Mouse (Mus musculus): ENCODE measurements around the gene Elmsan1. TPM values are rescaled to one million over a fixed set of nuclear protein-coding genes. Genes with fewer than 3 reads are reported as not detected.
"Not testable (repeated sequence)": the region's sequence is repeated elsewhere in the genome, so short reads cannot be mapped to it uniquely, and the experiment has no call there.

Elmsan1 gene
- polyA plus RNA-seq, 1 experiment from 2014 or later, result 9.0 TPM

DNA sequence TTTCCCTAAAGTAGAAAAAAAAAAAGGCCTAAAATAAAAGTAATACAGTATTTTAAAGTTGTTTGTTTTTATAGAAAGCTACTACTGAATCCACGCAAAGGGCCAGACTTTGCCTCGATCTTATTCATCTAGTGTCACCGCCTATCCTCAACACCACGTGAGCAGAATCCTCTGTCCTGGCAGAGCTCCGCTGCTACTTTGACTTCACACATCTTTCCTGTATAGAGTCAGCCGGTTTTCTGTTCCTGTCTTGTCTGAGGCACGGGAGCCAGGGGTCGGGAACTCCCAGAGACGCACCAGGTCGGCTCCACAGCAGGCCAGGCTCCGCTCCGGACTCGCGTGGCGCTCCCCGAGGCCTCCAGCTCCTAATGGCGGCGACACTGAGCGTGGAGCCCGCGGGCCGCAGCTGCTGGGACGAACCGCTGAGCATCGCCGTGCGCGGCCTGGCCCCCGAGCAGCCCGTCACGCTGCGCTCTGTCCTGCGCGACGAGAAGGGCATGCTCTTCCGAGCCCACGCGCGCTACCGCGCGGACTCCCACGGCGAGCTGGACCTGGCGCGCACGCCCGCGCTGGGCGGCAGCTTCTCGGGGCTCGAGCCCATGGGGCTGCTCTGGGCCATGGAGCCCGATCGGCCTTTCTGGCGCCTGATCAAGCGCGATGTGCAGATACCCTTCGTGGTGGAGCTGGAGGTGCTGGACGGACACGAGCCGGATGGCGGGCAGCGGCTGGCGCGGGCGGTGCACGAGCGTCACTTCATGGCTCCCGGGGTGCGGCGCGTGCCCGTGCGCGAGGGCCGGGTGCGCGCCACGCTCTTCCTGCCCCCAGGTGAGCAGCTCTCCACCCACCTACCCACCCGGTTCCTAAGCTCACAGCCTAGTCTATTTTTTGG, 117.8 kb downstream of the Elmsan1 start, which contains the start of gene Acot6:
Gene Acot6, plus strand, starts transcription at position 51 of the 889 bp plus-strand sequence.
- H3K27me3 ChIP-seq, H3K27ac ChIP-seq, H3K36me3 ChIP-seq, H3K4me1 ChIP-seq, H3K9me3 ChIP-seq: not testable (repeated sequence)
- H3K4me2 ChIP-seq (replicated peaks), result peak within 1 kb of the TSS; percentile 71
- 0 out of 2 replicates have a peak, but pooled peaks have one; percentile 35 for ATAC-seq (ENCODE audit: insufficient number of reproducible peaks, insufficient read depth, low FRiP score, low TSS enrichment)
- peak within 1 kb of the TSS; percentile 55 for H3K4me3 ChIP-seq
- peak within 1 kb of the TSS; percentile 68 for H3K9ac ChIP-seq
- WGBS, result under 1% methylated on average over 78 of the region's 80 CpGs

DNA sequence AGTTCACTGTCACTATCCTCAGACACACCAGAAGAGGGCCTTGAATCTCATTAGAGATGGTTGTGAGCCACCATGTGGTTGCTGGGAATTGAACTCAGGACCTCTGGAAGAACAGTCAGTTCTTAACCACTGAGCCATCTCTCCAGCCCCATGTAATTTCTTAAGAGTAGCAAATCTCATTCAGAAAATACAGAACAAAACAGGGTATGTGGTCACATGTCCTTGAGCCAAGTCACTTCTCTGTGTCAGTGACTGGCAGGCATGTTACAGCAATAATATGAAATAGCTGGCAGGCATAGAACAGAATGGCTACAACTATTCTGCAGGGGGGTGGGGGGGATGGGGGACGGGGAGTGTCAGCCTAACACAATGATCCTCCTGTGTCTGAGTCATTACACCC, 118.6 kb downstream of the Elmsan1 start:
- WGBS, result 47% methylated on average over 1 of the region's 1 CpGs
- peak overlapping the region; percentile 55; the same call in 1 of the 2 replicates for H3K4me3 ChIP-seq
- H3K36me3 ChIP-seq, result no peaks in the 10 kb centered on the region
- peak overlapping the region; percentile 71 for H3K4me2 ChIP-seq (replicated peaks)
- H3K9me3 ChIP-seq, result peaks cover 4% of the 10 kb centered on the region; the same call in 1 of the 2 replicates
- no peak overlapping the region for H3K9ac ChIP-seq
- no peak overlapping the region for H3K27ac ChIP-seq
- no peaks in the 10 kb centered on the region for H3K4me1 ChIP-seq
- no peak for ATAC-seq (ENCODE audit: insufficient number of reproducible peaks, insufficient read depth, low FRiP score, low TSS enrichment)
- no peaks in the 10 kb centered on the region for H3K27me3 ChIP-seq

DNA sequence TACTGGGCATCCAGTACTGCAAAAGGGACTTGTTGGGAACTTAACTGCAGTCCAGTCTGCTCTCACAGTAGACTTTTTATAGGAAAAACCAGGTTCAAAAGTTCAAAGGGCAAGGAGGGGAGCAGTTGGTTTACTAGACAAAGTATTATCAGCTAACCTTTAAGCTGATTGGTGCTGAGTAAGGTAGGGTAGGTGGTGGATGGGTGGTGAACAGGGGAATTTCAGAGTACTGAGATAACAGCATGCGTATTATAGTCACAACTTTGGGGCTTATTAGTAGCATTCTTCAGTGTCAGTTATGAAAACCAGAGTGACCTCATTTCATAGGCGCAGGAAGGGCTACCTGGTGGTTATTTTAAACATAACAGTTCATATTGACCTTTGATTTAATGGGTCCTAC, 119.1 kb downstream of the Elmsan1 start:
- no peak for ATAC-seq (ENCODE audit: insufficient number of reproducible peaks, insufficient read depth, low FRiP score, low TSS enrichment)
- H3K9me3 ChIP-seq, result peaks cover 4% of the 10 kb centered on the region; the same call in 1 of the 2 replicates
- H3K4me3 ChIP-seq, result no peak overlapping the region
- H3K4me2 ChIP-seq (replicated peaks), result no peak overlapping the region
- H3K27ac ChIP-seq, result no peak overlapping the region
- no peaks in the 10 kb centered on the region for H3K36me3 ChIP-seq
- WGBS, result 93% methylated on average over 2 of the region's 2 CpGs
- no peak overlapping the region for H3K9ac ChIP-seq
- H3K27me3 ChIP-seq, result no peaks in the 10 kb centered on the region
- no peaks in the 10 kb centered on the region for H3K4me1 ChIP-seq

Other genes with a start within 250 kb of the Elmsan1 start
- gene Heatr4, start 234.0 kb downstream of the Elmsan1 start, polyA plus RNA-seq (2016; fragmentation: Nextera tagmentation; extraction: Ambion mirVana), result not detected in 2 replicates
- 19.3 and 20.8 TPM in 2 replicates for gene Acot2, start 231.0 kb downstream of the Elmsan1 start, polyA plus RNA-seq (2016; fragmentation: Nextera tagmentation; extraction: Ambion mirVana)
- 37.2 and 39.7 TPM in 2 replicates for gene Acot1, start 209.4 kb downstream of the Elmsan1 start, polyA plus RNA-seq (2016; fragmentation: Nextera tagmentation; extraction: Ambion mirVana)
- 0.36 and 0.75 TPM in 2 replicates for gene Acot4, start 180.5 kb downstream of the Elmsan1 start, polyA plus RNA-seq (2016; fragmentation: Nextera tagmentation; extraction: Ambion mirVana)
- gene Gm49366, start 179.9 kb downstream of the Elmsan1 start, polyA plus RNA-seq (2016; fragmentation: Nextera tagmentation; extraction: Ambion mirVana), result not detected in 2 replicates
- 0.38 and 0.49 TPM in 2 replicates for gene Acot3, start 166.7 kb downstream of the Elmsan1 start, polyA plus RNA-seq (2016; fragmentation: Nextera tagmentation; extraction: Ambion mirVana)
- not detected in 2 replicates for gene Acot5, start 149.6 kb downstream of the Elmsan1 start, polyA plus RNA-seq (2016; fragmentation: Nextera tagmentation; extraction: Ambion mirVana)
- gene Acot6, start 118.2 kb downstream of the Elmsan1 start, polyA plus RNA-seq (2016; fragmentation: Nextera tagmentation; extraction: Ambion mirVana), result 1.2 and 1.3 TPM in 2 replicates
- gene Dnal1, start 104.5 kb downstream of the Elmsan1 start, polyA plus RNA-seq (2016; fragmentation: Nextera tagmentation; extraction: Ambion mirVana), result 7.5 and 8.8 TPM in 2 replicates
- gene Pnma1, start 70.4 kb downstream of the Elmsan1 start, polyA plus RNA-seq (2016; fragmentation: Nextera tagmentation; extraction: Ambion mirVana), result 1.4 and 1.5 TPM in 2 replicates
- gene Ptgr2, start 66.4 kb upstream of the Elmsan1 start, polyA plus RNA-seq (2016; fragmentation: Nextera tagmentation; extraction: Ambion mirVana), result 12.5 and 13.0 TPM in 2 replicates
- 97.4 and 100 TPM in 2 replicates for gene Zfp410, start 98.0 kb upstream of the Elmsan1 start, polyA plus RNA-seq (2016; fragmentation: Nextera tagmentation; extraction: Ambion mirVana)
- 44.0 and 45.3 TPM in 2 replicates for gene Coq6, start 142.8 kb upstream of the Elmsan1 start, polyA plus RNA-seq (2016; fragmentation: Nextera tagmentation; extraction: Ambion mirVana)
- gene Fam161b, start 143.0 kb upstream of the Elmsan1 start, polyA plus RNA-seq (2016; fragmentation: Nextera tagmentation; extraction: Ambion mirVana), result 5.5 and 5.8 TPM in 2 replicates
- 10.4 and 11.4 TPM in 2 replicates for gene Entpd5, start 190.1 kb upstream of the Elmsan1 start, polyA plus RNA-seq (2016; fragmentation: Nextera tagmentation; extraction: Ambion mirVana)
- gene Bbof1, start 190.2 kb upstream of the Elmsan1 start, polyA plus RNA-seq (2016; fragmentation: Nextera tagmentation; extraction: Ambion mirVana), result 1.5 and 2.3 TPM in 2 replicates
- gene Rnf113a2, start 198.3 kb upstream of the Elmsan1 start, polyA plus RNA-seq (2016; fragmentation: Nextera tagmentation; extraction: Ambion mirVana), result 29.4 and 31.2 TPM in 2 replicates
- 32.1 and 35.2 TPM in 2 replicates for gene Aldh6a1, start 232.1 kb upstream of the Elmsan1 start, polyA plus RNA-seq (2016; fragmentation: Nextera tagmentation; extraction: Ambion mirVana)
- gene Lin52, start 232.5 kb upstream of the Elmsan1 start, polyA plus RNA-seq (2016; fragmentation: Nextera tagmentation; extraction: Ambion mirVana), result 29.8 and 30.9 TPM in 2 replicates